Mouse (Mus musculus) embryonic facial prominence, embryonic 11.5 days (tissue): ENCODE measurements at regions not wholly inside any gene's neighbourhood (a gene's known extent, or its start where the extent isn't known, plus 50 kb on each side); places are given as distances from the start of the nearest gene placed in this dataset.

Source experiments
- ATAC-seq: fragments of 200-750 bp; cut with Nextera tagmentation; replicated peaks from 2 replicates; pipeline ENCODE4 v1.8.0; 2017; ENCODE audit warnings: low read depth; ENCODE audit not compliant: insufficient number of reproducible peaks, low FRiP score, low TSS enrichment
- DNase-seq: peaks from one replicate; pipeline ENCODE4 v3.0.0-alpha.2; 2015; ENCODE audit warnings: low spot score
- H3K27ac ChIP-seq: fragments of 300-500 bp; sonication (generic); replicated peaks from 2 replicates; pipeline ENCODE4 v1.5.1; 2014; ENCODE audit warnings: mild to moderate bottlenecking, low read depth, low read length, control low read depth
- H3K27me3 ChIP-seq: fragments of 300-500 bp; sonication (generic); 2 replicates; pipeline ENCODE4 v1.6.1; 2014; ENCODE audit warnings: mild to moderate bottlenecking, low read length, moderate library complexity, mixed read lengths; ENCODE audit not compliant: control insufficient read depth, insufficient read depth
- H3K36me3 ChIP-seq: fragments of 300-500 bp; sonication (generic); replicated peaks from 2 replicates; pipeline ENCODE4 v1.6.1; 2014; ENCODE audit warnings: low read depth, mild to moderate bottlenecking, low read length, moderate library complexity, mixed read lengths; ENCODE audit not compliant: control insufficient read depth, insufficient read depth
- H3K4me1 ChIP-seq: fragments of 300-500 bp; sonication (generic); 2 replicates; pipeline ENCODE4 v1.6.1; 2014; ENCODE audit warnings: low read length, mixed read lengths; ENCODE audit not compliant: control insufficient read depth, insufficient read depth
- H3K4me2 ChIP-seq: fragments of 300-500 bp; sonication (generic); 2 replicates; pipeline ENCODE4 v1.6.1; 2014; ENCODE audit warnings: low read depth, mild to moderate bottlenecking, control low read depth, low read length, moderate library complexity
- H3K4me3 ChIP-seq: fragments of 300-500 bp; sonication (generic); 2 replicates; pipeline ENCODE4 v1.5.1; 2014; ENCODE audit warnings: low read depth, low read length, control low read depth
- H3K9ac ChIP-seq: fragments of 300-500 bp; sonication (generic); replicated peaks from 2 replicates; pipeline ENCODE4 v1.6.1; 2014; ENCODE audit warnings: mild to moderate bottlenecking, control low read depth, low read length
- H3K9me3 ChIP-seq: fragments of 300-500 bp; sonication (generic); replicated peaks from 2 replicates; pipeline ENCODE4 v1.6.1; 2016; ENCODE audit warnings: mild to moderate bottlenecking, low read length, inconsistent platforms, mixed read lengths; ENCODE audit not compliant: control insufficient read depth
- WGBS: fragments of 180-500 bp; shearing (Covaris S2); extraction: QIAGEN DNeasy Blood & Tissue Kit; methylation state at CpG from one replicate; pipeline ENCODE4 v1.1.7; 2014; 5-methylcytosine and 5-hydroxymethylcytosine counted together

DNA sequence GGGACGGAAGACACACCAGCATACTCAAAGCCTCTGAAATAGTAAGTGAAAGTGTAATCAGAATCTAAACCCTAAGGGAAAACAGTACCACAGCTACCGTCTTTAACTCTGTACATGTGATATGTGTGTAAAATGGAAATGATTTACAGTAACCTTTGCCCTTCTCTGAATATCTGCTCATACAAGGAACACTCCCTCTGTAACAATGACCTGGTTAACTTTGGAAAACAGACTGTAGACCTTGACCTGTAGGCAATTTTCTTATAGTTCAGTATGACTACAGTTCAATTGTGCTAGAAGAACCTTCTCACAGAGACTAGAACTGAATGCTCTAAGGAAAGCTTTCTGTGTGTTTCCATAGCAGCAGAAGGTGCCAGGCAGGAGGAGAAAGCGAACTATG, 226.4 kb downstream of the Gm11361 start:
- Histone ChIP-seq H3K9me3 (no peaks in the 10 kb centered on the region), H3K36me3 (no peaks in the 10 kb centered on the region), H3K9ac (no peak overlapping the region), H3K27ac (no peak overlapping the region), H3K4me3 (no peak overlapping the region), H3K4me1 (no peaks in the 10 kb centered on the region), H3K4me2 (no peak overlapping the region), H3K27me3 (no peaks in the 10 kb centered on the region)
- no peak for DNase-seq
- WGBS = 71% methylated on average over 3 of the region's 3 CpGs
- no peak for ATAC-seq

DNA sequence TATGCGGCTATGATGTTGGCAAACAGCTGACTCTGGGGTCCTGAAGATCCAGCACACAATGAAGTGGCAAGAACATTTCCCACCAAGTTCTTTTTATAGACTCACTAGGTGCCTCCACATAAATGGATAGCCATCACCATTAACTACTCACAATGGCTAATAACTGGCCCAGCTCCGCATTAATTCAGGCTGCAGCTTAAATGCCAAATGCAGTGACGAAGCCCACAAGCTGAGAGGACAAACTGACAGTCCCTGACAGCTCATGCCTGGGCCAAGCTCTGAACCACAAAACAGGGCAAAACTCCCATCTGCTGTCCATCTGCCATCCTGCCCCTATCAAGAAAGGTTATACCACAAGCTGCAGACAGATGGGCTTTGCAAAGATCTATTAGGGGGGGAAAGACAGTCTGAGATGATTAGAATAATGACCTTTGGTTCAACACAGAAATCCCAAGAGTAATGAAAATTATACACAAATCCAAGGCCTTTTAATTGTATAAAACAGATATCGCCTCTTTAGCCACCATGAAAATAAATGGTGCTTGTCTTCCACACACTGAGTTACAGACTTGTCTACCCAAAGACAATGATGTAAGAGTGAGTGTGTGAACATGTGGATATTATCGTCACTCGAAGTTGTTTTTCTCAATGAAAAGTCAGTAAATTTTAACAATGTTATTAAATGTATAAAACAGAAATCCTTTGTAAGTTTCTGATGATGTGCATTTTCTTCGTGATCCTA, 224.1 kb downstream of the Gm11361 start:
- no peaks in the 10 kb centered on the region for H3K4me1 ChIP-seq
- ATAC-seq = peak; percentile 65
- no peak overlapping the region for H3K4me2 ChIP-seq
- H3K27me3 ChIP-seq = no peaks in the 10 kb centered on the region
- 67% methylated on average over 7 of the region's 7 CpGs for WGBS
- H3K27ac ChIP-seq = no peak overlapping the region
- H3K36me3 ChIP-seq = no peaks in the 10 kb centered on the region; the same call in 1 of the 2 replicates
- H3K9ac ChIP-seq = no peak overlapping the region
- H3K4me3 ChIP-seq = no peak overlapping the region
- no peaks in the 10 kb centered on the region for H3K9me3 ChIP-seq
- DNase-seq = peak; percentile 11

GRCm38 (mm10) chr13:28466151-28466550, 208.8 kb downstream of the Gm11361 start:
- 74% methylated on average over 2 of the region's 2 CpGs for WGBS
- no peaks in the 10 kb centered on the region for H3K4me1 ChIP-seq

GRCm38 (mm10) chr13:28465187-28465880, 208.0 kb downstream of the Gm11361 start:
- ATAC-seq (no peak), DNase-seq (no peak)
- 89% methylated on average over 2 of the region's 2 CpGs for WGBS
- H3K27me3 ChIP-seq = no peaks in the 10 kb centered on the region
- H3K9ac ChIP-seq = no peak overlapping the region
- no peaks in the 10 kb centered on the region for H3K36me3 ChIP-seq
- H3K4me3 ChIP-seq = no peak overlapping the region
- no peak overlapping the region for H3K27ac ChIP-seq
- no peaks in the 10 kb centered on the region for H3K9me3 ChIP-seq
- no peaks in the 10 kb centered on the region for H3K4me1 ChIP-seq
- no peak overlapping the region for H3K4me2 ChIP-seq

More at GRCm38 (mm10) chr13:28466151-28466550, 208.8 kb downstream of the Gm11361 start:
- Histone ChIP-seq H3K9me3 (no peaks in the 10 kb centered on the region), H3K27me3 (no peaks in the 10 kb centered on the region), H3K27ac (no peak overlapping the region), H3K9ac (no peak overlapping the region), H3K4me3 (no peak overlapping the region), H3K4me2 (no peak overlapping the region), H3K36me3 (no peaks in the 10 kb centered on the region)
- ATAC-seq = no peak
- no peak for DNase-seq

GRCm38 (mm10) chr13:28461281-28461680, 204.0 kb downstream of the Gm11361 start:
- Histone ChIP-seq H3K4me3 (no peak overlapping the region), H3K9ac (no peak overlapping the region), H3K27ac (no peak overlapping the region), H3K4me1 (no peaks in the 10 kb centered on the region), H3K27me3 (no peaks in the 10 kb centered on the region), H3K9me3 (no peaks in the 10 kb centered on the region), H3K4me2 (no peak overlapping the region), H3K36me3 (no peaks in the 10 kb centered on the region)
- DNase-seq (no peak), ATAC-seq (no peak)
- 89% methylated on average over 10 of the region's 10 CpGs for WGBS

DNA sequence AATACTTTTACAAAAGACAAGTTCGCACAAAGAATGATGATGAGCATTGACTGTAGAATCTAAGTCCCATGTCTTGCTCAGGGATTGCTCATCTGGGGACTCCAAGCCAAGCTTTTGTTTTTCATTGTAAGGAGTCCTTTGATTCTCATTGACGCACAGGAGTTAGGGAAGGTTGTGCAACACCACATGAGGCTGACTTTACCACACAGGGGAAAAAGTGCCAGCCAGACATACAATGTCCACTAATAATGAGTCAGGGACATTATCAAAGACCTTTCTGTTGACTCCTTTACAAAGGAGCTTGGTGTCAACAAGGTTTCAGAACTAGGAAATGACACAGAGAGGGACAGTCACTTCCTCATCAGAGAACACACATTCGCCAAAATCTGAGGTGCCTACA, 200.1 kb downstream of the Gm11361 start:
- WGBS = 86% methylated on average over 3 of the region's 3 CpGs
- no peak for ATAC-seq
- DNase-seq = no peak
- no peak overlapping the region for H3K4me3 ChIP-seq
- no peaks in the 10 kb centered on the region for H3K4me1 ChIP-seq
- no peaks in the 10 kb centered on the region for H3K27me3 ChIP-seq
- no peak overlapping the region for H3K9ac ChIP-seq
- H3K27ac ChIP-seq = no peak overlapping the region
- H3K36me3 ChIP-seq = no peaks in the 10 kb centered on the region
- H3K9me3 ChIP-seq = no peaks in the 10 kb centered on the region
- no peak overlapping the region for H3K4me2 ChIP-seq

GRCm38 (mm10) chr13:28455878-28456277, 198.6 kb downstream of the Gm11361 start:
- Histone ChIP-seq H3K4me1 (no peaks in the 10 kb centered on the region), H3K9me3 (no peaks in the 10 kb centered on the region), H3K4me2 (no peak overlapping the region), H3K9ac (no peak overlapping the region), H3K4me3 (no peak overlapping the region), H3K36me3 (no peaks in the 10 kb centered on the region), H3K27me3 (no peaks in the 10 kb centered on the region), H3K27ac (no peak overlapping the region)
- WGBS = 81% methylated on average over 3 of the region's 3 CpGs
- ATAC-seq (no peak), DNase-seq (no peak)

DNA sequence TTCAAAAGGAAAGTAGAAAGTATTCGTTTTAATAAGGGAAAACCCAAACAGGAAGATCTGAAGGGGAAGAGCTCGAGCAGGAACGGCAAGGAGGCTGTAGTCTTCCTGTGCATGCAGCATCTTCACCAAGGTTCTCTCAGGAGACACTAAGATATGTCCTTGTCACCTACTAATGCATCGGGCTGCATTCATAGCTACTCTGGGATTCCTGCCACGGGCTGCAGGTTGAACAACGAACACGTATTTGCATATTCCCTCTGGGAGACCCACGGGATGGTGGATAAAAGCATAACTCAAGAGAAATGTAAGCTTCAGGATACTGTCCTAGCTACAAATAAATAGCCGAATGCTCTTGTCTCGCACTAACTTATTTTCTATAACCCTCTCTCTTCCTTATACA, 197.7 kb downstream of the Gm11361 start:
- no peaks in the 10 kb centered on the region for H3K27me3 ChIP-seq
- no peaks in the 10 kb centered on the region for H3K4me1 ChIP-seq
- H3K27ac ChIP-seq = no peak overlapping the region
- WGBS = 84% methylated on average over 10 of the region's 10 CpGs
- H3K36me3 ChIP-seq = no peaks in the 10 kb centered on the region
- no peak overlapping the region for H3K4me3 ChIP-seq
- no peak overlapping the region for H3K9ac ChIP-seq
- DNase-seq (no peak), ATAC-seq (no peak)
- no peaks in the 10 kb centered on the region for H3K9me3 ChIP-seq
- H3K4me2 ChIP-seq = no peak overlapping the region
